Mouse (Mus musculus): Measurements from ENCODE around the gene Dnajc4. TPM values are rescaled to one million over a fixed set of nuclear protein-coding genes. Genes with fewer than 3 reads are reported as not detected.
A peak's percentile ranks its signal among the peaks of the same experiment; 100 is the strongest.

Gene Dnajc4
- polyA plus RNA-seq, 1 experiment from 2014 or later = 32.1 TPM

DNA sequence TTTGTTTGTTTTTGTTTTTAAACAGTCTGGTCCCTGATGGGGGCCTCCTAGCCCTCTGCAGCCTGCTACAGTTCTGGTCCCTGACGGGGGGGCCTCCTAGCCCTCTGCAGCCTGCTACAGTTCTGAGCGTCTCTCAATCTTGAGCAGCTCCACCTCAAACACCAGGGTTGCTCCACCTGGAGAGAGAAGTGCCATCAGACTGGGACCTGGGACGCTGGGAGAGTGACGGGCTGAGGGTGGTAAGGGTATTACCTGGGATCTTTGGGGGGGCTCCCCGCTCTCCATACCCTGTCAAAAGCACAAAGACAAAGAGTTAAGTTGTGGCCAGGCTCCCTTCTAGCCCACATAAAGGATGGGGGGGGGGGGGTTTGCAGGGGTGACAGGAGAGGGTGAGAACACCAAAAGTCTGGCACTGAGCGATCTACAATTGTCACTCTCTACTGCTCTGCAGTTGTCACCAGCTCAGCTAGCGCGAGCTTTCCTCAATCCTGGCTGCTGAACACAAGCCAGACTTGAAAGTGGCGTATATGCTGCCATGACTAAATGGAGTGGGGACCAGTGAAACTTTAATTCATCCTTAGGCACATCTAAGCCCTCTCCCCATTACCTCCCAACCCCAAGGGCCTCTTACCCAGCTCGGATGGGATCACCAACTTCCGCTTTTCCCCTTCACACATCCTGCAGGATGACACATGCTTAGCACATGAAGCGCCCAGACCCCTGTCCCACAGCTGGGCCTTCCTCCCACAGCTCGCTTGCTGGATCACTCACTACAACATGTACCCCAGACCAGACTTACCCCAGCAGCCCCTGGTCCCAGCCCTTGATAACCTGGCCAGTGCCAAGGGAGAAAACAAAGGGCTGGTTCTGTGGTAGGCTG lies 14.4 kb downstream of the Dnajc4 start:
- H3K9ac ChIP-seq (ENCODE audit: low read depth, low read length) = 0 out of 2 replicates have a peak overlapping the region, but pooled peaks have one; percentile 27
- no peak for DNase-seq (ENCODE audit: low spot score)
- peaks cover 22% of the 10 kb centered on the region for H3K4me1 ChIP-seq (replicated peaks; ENCODE audit: insufficient read depth, low read length)
- no peak for TF ChIP-seq CTCF (IDR thresholded peaks at IDR 0.05; ENCODE audit: low read depth)
- H3K27ac ChIP-seq = no peak overlapping the region
- H3K36me3 ChIP-seq (ENCODE audit: insufficient read depth, low read length) = 0 out of 2 replicates have a peak, but pooled peaks cover 22% of the 10 kb centered on the region
- WGBS = 81% methylated on average over 13 of the region's 13 CpGs
- no peak for ATAC-seq (replicated peaks; ENCODE audit: low FRiP score, low read depth)
- no peaks in the 10 kb centered on the region for H3K27me3 ChIP-seq (ENCODE audit: insufficient read depth, low read length)
- peak overlapping the region; percentile 70; the same call in 1 of the 2 replicates for H3K4me2 ChIP-seq (ENCODE audit: low read length)
- H3K4me3 ChIP-seq (replicated peaks; ENCODE audit: low read depth, low read length) = no peak overlapping the region; the same call in 1 of the 2 replicates
- no peaks in the 10 kb centered on the region for H3K9me3 ChIP-seq (replicated peaks; ENCODE audit: low read length)

DNA sequence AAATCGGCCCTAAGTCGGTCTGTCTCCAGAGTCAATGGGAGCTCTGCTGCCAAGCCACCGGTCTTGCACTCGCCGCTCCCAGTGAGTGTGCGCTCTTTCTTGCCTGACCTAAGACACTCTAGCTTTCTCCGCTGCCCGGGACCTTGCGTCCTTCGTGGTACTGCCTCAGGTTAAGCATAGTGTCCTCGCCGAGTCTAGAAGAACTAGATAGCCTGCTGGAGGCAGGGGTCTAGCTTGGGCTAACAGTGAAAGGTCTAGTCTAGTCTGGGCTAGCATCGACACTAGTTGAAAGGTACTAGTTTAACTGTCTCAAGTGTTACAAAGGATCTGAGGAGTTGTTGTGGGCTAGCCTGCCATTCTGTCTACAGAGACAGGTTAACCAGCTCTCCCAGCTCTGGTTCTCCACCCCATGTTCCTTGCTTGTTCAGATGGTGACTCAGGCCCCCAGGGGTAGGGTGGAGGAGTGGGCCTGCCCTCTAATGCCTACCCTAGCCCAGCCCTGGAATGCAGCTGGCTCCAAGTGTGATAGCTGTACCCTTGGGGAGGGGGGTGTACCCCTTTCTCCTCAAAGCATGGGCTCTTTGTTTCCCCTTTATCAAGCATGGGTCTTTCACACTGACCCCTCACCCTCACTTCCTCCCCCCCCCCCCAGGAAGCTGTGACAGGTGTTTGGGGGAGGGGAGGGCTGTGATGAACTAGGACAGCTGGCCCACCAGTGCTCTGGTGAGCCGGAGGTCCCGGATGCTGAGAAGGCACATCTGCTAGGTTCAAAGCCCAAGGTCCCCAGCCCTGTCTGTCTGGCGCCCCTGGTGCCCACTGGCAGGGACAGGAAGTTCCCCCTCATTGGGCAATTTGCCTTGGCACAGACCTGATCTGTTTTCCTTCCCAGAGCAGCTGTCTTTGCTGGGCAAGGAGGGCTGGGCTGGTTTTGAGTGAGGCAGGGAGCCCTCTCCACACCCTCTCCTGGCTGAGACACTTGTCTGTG lies 16.5 kb downstream of the Dnajc4 start, which contains the start of gene Plcb3:
Gene Plcb3, minus strand, starts transcription at position 934 of the 985 bp plus-strand sequence.
- no peaks in the 10 kb centered on the region for H3K9me3 ChIP-seq (replicated peaks; ENCODE audit: low read length)
- DNase-seq (ENCODE audit: low spot score) (peak; percentile 81), ATAC-seq (replicated peaks; ENCODE audit: low FRiP score, low read depth) (no peak)
- WGBS = under 1% methylated on average over 16 of the region's 16 CpGs
- H3K4me2 ChIP-seq (ENCODE audit: low read length) = peak within 1 kb of the TSS; percentile 92
- no peaks in the 10 kb centered on the region for H3K27me3 ChIP-seq (ENCODE audit: insufficient read depth, low read length)
- 0 out of 2 replicates have a peak, but pooled peaks cover 14% of the 10 kb centered on the region for H3K36me3 ChIP-seq (ENCODE audit: insufficient read depth, low read length)
- H3K4me1 ChIP-seq (replicated peaks; ENCODE audit: insufficient read depth, low read length) = peaks cover 28% of the 10 kb centered on the region
- H3K9ac ChIP-seq (ENCODE audit: low read depth, low read length) = peak within 1 kb of the TSS; percentile 72
- H3K4me3 ChIP-seq (replicated peaks; ENCODE audit: low read depth, low read length) = peak within 1 kb of the TSS; percentile 69
- H3K27ac ChIP-seq = peak within 1 kb of the TSS; percentile 85
- peak; percentile 48; the same call in 1 of the 2 replicates for TF ChIP-seq CTCF (IDR thresholded peaks at IDR 0.05; ENCODE audit: low read depth)

DNA sequence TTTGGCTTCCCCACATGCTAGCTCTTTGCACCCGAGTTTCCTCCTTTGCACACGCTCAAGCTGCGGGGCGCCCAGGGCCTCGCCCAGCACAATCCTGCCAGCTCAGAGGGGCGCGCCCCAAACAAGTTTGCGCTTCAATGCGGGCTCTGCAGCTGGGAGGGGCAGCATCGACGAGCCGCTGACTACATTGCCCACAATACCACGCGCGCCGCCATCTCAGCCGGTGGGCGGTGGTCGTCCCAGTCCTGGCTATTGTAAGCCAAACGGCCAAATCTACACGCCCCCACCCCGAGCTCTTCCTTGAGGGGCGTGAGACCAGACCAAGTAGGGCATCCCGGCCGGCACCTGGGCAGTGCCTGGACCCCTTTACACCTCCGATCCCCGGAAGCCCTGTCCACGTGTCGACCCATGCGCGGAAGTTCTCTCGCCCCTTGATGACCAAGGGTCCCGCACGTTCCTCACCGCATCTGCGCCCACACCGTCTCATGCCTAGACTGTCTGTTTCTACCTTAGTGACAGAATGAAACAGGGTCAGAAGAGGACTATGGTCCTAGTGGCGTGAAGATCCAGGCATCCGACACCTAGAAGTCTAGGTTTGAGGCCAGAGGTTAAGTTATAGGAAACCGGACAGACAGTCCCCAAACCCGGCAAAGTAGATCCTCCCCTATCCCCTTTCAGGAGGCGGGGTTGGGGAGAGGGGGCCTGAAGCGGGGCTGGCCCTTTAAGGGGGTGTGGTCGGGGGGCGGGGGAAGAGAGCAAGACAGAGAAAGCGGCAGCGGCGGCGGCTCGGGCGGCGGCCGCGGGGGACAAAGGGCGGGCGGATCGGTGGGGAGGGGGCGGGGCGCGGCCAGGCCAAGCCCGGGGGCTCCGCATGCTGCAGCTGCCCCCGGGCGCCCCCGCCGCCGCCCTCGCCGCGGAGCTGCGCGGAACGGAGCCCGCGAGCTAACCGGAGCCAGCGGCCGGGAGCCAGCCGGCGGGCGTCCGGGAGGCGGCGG lies 17.9 kb downstream of the Dnajc4 start, which contains the start of gene Ppp1r14b:
Gene Ppp1r14b, plus strand, starts transcription at position 758 of the 995 bp plus-strand sequence.
- Histone ChIP-seq H3K4me3 (replicated peaks; ENCODE audit: low read depth, low read length) (peak within 1 kb of the TSS; percentile 69), H3K9me3 (replicated peaks; ENCODE audit: low read length) (no peaks in the 10 kb centered on the region), H3K4me2 (ENCODE audit: low read length) (peak within 1 kb of the TSS; percentile 92), H3K27me3 (ENCODE audit: insufficient read depth, low read length) (no peaks in the 10 kb centered on the region), H3K9ac (ENCODE audit: low read depth, low read length) (peak within 1 kb of the TSS; percentile 72), H3K36me3 (ENCODE audit: insufficient read depth, low read length) (0 out of 2 replicates have a peak, but pooled peaks cover 14% of the 10 kb centered on the region), H3K27ac (peak within 1 kb of the TSS; percentile 85), H3K4me1 (replicated peaks; ENCODE audit: insufficient read depth, low read length) (peaks cover 34% of the 10 kb centered on the region)
- TF ChIP-seq CTCF (IDR thresholded peaks at IDR 0.05; ENCODE audit: low read depth) = no peak
- peak; percentile 90 for DNase-seq (ENCODE audit: low spot score)
- WGBS = under 1% methylated on average over 69 of the region's 84 CpGs
- peak; percentile 43 for ATAC-seq (replicated peaks; ENCODE audit: low FRiP score, low read depth)

DNA sequence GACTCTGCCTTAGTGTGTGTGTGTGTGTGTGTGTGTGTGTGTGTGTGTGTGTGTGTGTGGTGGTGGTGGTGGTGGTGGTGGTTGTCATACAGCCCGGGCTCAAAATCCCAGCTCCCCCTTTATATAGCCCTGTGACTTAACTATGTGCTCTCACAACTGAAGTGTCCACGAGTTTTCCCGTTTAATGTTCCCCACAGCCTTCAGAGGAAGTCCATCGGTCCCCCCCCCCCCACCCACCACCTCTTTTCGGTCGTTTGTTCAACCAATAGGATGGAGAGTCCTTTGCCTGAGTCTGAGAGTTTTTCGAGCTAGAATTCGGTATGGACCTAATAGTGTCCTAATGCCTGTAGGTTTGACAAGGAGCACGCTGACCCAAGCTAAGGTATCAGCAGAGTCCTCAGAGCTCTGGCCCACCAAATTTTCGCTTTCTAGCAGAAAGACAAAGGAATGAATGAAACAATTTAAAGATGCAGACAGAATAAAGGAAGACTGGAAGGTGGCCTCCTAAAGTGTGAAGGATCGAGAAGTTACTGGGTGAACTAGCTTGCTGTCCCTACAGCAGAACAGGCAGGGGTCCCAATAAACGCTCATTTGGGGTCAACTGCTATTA lies 18.7 kb downstream of the Dnajc4 start:
- peak overlapping the region; percentile 69 for H3K4me3 ChIP-seq (replicated peaks; ENCODE audit: low read depth, low read length)
- no peak for DNase-seq (ENCODE audit: low spot score)
- peak overlapping the region; percentile 72; the same call in 1 of the 2 replicates for H3K9ac ChIP-seq (ENCODE audit: low read depth, low read length)
- 0 out of 2 replicates have a peak, but pooled peaks cover 14% of the 10 kb centered on the region for H3K36me3 ChIP-seq (ENCODE audit: insufficient read depth, low read length)
- H3K27me3 ChIP-seq (ENCODE audit: insufficient read depth, low read length) = no peaks in the 10 kb centered on the region
- no peak for ATAC-seq (replicated peaks; ENCODE audit: low FRiP score, low read depth)
- H3K27ac ChIP-seq = peak overlapping the region; percentile 16; the same call in 1 of the 2 replicates
- H3K4me2 ChIP-seq (ENCODE audit: low read length) = peak overlapping the region; percentile 92
- 35% methylated on average over 12 of the region's 12 CpGs for WGBS
- no peak for TF ChIP-seq CTCF (IDR thresholded peaks at IDR 0.05; ENCODE audit: low read depth)
- H3K9me3 ChIP-seq (replicated peaks; ENCODE audit: low read length) = no peaks in the 10 kb centered on the region
- H3K4me1 ChIP-seq (replicated peaks; ENCODE audit: insufficient read depth, low read length) = peaks cover 32% of the 10 kb centered on the region
